Mouse (Mus musculus) lung, postnatal 0 days (tissue): Measurements from ENCODE around the gene Bloc1s1.

Source experiments
- CTCF ChIP-seq: IDR thresholded peaks from 2 replicates; pipeline ENCODE4 v1.5.1; 2016; ENCODE audit warnings: antibody characterized with exemption, mild to moderate bottlenecking
- EP300 ChIP-seq: IDR thresholded peaks from 2 replicates; pipeline ENCODE4 v1.6.1; 2016; ENCODE audit warnings: antibody characterized with exemption, mild to moderate bottlenecking, control low read depth

DNA sequence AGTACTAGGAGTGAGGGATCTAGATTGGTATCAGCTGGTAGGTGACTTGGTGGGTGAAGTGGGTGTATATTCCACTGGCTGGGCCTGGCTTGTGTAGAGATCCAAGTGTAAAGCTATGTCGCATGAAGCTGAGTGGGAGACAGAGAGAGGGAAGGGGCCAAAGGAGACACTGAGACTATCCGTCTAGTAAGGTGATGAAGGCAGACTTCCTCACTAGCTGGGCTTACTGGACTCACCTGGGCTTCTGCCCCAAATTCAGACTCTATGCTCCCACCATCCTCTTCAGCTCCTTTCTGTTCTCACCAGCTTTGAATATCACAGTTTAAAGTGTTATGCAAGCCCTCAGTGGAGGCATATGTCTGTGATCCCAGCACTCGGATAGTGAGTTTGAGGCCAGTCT is 7.2 kb downstream of the Bloc1s1 start:
- TF ChIP-seq CTCF (no peak), EP300 (no peak)
